Mouse (Mus musculus): Measurements from ENCODE around the gene Kctd21.

DNA sequence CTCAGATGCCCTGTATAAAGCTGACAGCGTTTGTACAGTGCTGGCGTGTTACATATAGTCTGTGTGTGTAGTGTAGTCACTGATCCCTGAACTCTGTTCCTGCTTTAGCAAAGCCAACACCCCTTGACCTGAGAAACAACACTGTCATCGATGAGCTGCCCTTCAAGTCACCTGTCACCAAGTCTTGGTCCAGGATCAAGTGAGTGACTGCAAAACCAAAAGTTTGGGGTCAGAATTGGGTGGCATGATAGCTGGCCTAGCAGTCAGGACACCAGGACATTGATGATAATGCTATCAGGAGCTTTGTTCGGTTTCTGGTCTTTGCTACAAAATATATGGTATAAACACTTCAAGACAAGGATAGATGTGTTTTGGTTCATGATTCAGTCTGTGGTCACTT lies 29.9 kb upstream of the Kctd21 start:
- no peak for TF ChIP-seq CTCF (conservative IDR thresholded peaks at IDR 0.05; ENCODE audit: low read length)
- no peak for TF ChIP-seq NANOG (IDR thresholded peaks at IDR 0.05; ENCODE audit: borderline replicate concordance, low read length)
- no peak for TF ChIP-seq POU5F1 (IDR thresholded peaks at IDR 0.05; ENCODE audit: borderline replicate concordance, low read length)
